Mouse (Mus musculus): ENCODE data around the gene Maip1. TPM values are rescaled to one million over a fixed set of nuclear protein-coding genes. Genes with fewer than 3 reads are reported as not detected.

Gene Maip1
- polyA plus RNA-seq, 1 experiment from 2014 or later = 13.0 TPM

DNA sequence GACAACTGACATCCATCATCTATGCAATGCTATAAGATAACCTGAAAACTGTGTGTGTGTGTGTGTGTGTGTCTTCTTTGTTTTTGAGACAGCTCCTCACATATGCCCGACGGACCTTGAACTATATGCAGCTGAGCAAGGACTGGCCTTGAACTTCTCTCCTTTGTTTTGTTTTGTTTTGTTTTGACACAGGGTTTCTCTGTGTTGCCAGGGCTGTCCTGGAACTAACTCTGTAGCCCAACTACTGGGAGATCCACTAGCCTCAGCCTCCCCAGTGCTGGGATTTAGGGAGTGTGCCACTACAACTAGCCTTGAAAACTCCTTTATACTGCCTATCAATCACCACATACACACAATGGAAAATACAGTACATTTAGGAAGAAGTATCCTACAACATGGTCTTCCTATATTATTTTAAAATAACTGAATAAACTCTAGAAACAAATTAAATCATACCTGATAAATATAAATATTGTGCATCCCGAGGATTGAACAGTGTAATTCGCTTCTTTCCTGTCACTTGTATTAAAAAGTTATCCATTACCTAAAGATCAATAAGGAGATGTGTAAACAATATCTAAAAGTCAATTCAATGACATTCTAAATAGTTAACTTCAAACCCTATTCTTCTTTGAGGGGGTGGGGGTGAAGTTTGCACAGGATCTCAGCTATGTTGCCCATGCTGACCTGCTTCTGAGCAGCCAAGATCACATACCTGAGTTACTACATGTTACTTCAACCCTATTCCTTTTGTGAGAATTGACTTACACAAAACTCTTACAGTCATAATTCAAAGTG is 14.9 kb upstream of the Maip1 start:
- TF ChIP-seq EP300 (optimal IDR thresholded peaks at IDR 0.05) (no peak), CTCF (IDR thresholded peaks at IDR 0.05; ENCODE audit: low read depth) (no peak)
- H3K9ac ChIP-seq (ENCODE audit: low read length) = no peak overlapping the region
- DNase-seq (ENCODE audit: low spot score) = no peak
- ATAC-seq (ENCODE audit: low FRiP score, low TSS enrichment) = no peak
- no peak overlapping the region for H3K4me3 ChIP-seq (ENCODE audit: low read depth, low read length)
- H3K4me2 ChIP-seq (replicated peaks; ENCODE audit: low read depth) = no peak overlapping the region
- H3K27ac ChIP-seq (replicated peaks) = no peak overlapping the region
- H3K27me3 ChIP-seq (ENCODE audit: control insufficient read depth, insufficient read depth, low read length) = no peaks in the 10 kb centered on the region
- H3K36me3 ChIP-seq (ENCODE audit: control insufficient read depth, insufficient read depth, low read length) = peaks cover 4% of the 10 kb centered on the region
- no peaks in the 10 kb centered on the region for H3K4me1 ChIP-seq (replicated peaks; ENCODE audit: control insufficient read depth, insufficient read depth)
- 83% methylated on average over 4 of the region's 4 CpGs for WGBS
- no peaks in the 10 kb centered on the region for H3K9me3 ChIP-seq (ENCODE audit: control insufficient read depth, low read length)

DNA sequence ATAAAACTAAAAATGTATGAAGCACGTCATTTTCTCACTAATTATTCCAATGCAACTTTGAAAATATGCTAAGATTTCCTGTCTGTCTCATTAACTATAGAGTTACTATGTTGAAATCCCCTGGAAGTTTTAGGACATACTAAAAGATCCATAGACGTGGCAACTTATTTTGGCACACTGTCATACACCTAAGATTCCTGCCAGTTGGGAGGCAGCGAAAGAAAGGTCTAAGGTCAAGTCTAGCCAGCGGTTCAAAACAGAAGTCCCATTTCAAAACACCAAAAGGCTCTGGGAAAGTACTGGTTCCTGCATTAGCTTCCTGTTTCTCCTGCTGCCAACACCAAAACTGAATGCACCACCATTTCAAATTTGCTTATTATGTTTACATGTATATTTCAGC is 13.7 kb upstream of the Maip1 start:
- TF ChIP-seq EP300 (optimal IDR thresholded peaks at IDR 0.05) (no peak), CTCF (IDR thresholded peaks at IDR 0.05; ENCODE audit: low read depth) (no peak)
- Histone ChIP-seq H3K4me1 (replicated peaks; ENCODE audit: control insufficient read depth, insufficient read depth) (no peaks in the 10 kb centered on the region), H3K9me3 (ENCODE audit: control insufficient read depth, low read length) (no peaks in the 10 kb centered on the region), H3K27ac (replicated peaks) (no peak overlapping the region), H3K9ac (ENCODE audit: low read length) (no peak overlapping the region), H3K4me3 (ENCODE audit: low read depth, low read length) (no peak overlapping the region), H3K36me3 (ENCODE audit: control insufficient read depth, insufficient read depth, low read length) (peaks cover 6% of the 10 kb centered on the region), H3K4me2 (replicated peaks; ENCODE audit: low read depth) (no peak overlapping the region), H3K27me3 (ENCODE audit: control insufficient read depth, insufficient read depth, low read length) (no peaks in the 10 kb centered on the region)
- 74% methylated on average over 4 of the region's 4 CpGs for WGBS
- ATAC-seq (ENCODE audit: low FRiP score, low TSS enrichment) (no peak), DNase-seq (ENCODE audit: low spot score) (no peak)

DNA sequence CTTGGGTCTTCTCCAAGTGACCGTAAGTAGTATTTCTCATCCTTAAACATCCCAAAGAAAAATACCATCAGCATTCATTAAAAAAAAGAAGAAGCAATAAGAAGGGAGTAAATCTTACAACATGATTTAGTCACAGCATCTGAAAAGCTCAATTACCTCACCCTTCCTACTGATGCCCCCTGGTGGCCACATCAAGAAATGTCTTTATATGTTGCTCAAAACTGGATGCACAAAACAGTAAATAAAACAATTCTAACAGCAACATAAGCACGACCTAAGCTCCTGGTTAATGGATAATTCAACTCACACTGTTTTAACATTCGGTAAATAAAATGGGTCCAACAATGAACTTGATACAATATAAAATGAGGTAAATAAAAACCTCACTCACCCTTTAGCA is 12.1 kb upstream of the Maip1 start:
- Histone ChIP-seq H3K36me3 (ENCODE audit: control insufficient read depth, insufficient read depth, low read length) (peaks cover 12% of the 10 kb centered on the region), H3K27ac (replicated peaks) (no peak overlapping the region), H3K27me3 (ENCODE audit: control insufficient read depth, insufficient read depth, low read length) (no peaks in the 10 kb centered on the region), H3K4me1 (replicated peaks; ENCODE audit: control insufficient read depth, insufficient read depth) (no peaks in the 10 kb centered on the region), H3K4me2 (replicated peaks; ENCODE audit: low read depth) (no peak overlapping the region), H3K9me3 (ENCODE audit: control insufficient read depth, low read length) (no peaks in the 10 kb centered on the region), H3K9ac (ENCODE audit: low read length) (no peak overlapping the region), H3K4me3 (ENCODE audit: low read depth, low read length) (no peak overlapping the region)
- no peak for ATAC-seq (ENCODE audit: low FRiP score, low TSS enrichment)
- WGBS = 65% methylated on average over 3 of the region's 3 CpGs
- TF ChIP-seq EP300 (optimal IDR thresholded peaks at IDR 0.05) = no peak
- peak; percentile 85 for TF ChIP-seq CTCF (IDR thresholded peaks at IDR 0.05; ENCODE audit: low read depth)
- DNase-seq (ENCODE audit: low spot score) = peak; percentile 51

DNA sequence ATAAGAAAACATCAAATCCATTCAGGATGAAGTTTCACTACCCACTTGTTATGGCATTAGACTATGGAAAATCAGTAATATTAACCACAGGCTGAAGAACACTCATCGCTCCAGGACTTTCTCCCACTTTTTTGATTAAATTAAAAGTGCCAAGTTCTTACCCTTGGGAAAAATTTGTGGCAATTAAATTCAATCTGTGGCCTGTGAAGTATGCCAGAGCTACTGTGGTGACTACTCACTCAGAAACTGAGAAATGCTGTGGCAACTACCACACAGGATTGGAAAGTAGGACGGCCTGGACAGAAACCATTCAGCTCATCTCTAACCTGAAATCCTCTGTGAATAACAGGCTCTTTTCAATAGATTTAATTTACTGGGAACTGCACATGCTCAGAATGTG is 5.8 kb upstream of the Maip1 start:
- H3K27ac ChIP-seq (replicated peaks) = no peak overlapping the region
- 91% methylated on average over 2 of the region's 2 CpGs for WGBS
- ATAC-seq (ENCODE audit: low FRiP score, low TSS enrichment) = no peak

DNA sequence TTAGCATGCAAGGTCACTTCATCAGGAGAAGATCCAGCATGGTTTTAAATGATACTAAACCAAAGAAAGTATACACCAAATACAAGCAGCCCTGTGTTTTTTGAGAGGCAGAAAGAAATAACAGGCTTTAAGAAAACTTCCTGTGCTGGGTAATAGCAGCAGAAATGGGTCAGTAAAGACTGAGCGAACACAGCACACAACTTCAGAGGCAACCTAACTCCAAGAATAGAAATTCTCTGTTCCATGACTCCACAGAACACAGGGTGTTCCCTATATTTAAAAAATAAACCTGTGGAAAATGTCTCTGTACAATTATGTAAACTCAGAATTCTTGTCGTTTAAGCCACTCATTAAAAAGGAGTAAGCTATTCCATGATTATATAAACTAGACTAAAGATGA is 5.3 kb upstream of the Maip1 start:
- no peaks in the 10 kb centered on the region for H3K27me3 ChIP-seq (ENCODE audit: control insufficient read depth, insufficient read depth, low read length)
- no peak for ATAC-seq (ENCODE audit: low FRiP score, low TSS enrichment)
- no peaks in the 10 kb centered on the region for H3K4me1 ChIP-seq (replicated peaks; ENCODE audit: control insufficient read depth, insufficient read depth)
- no peak for DNase-seq (ENCODE audit: low spot score)
- H3K9me3 ChIP-seq (ENCODE audit: control insufficient read depth, low read length) = no peaks in the 10 kb centered on the region
- H3K36me3 ChIP-seq (ENCODE audit: control insufficient read depth, insufficient read depth, low read length) = peaks cover 10% of the 10 kb centered on the region
- 81% methylated on average over 2 of the region's 2 CpGs for WGBS
- H3K4me2 ChIP-seq (replicated peaks; ENCODE audit: low read depth) = no peak overlapping the region
- TF ChIP-seq EP300 (optimal IDR thresholded peaks at IDR 0.05) (no peak), CTCF (IDR thresholded peaks at IDR 0.05; ENCODE audit: low read depth) (no peak)
- H3K4me3 ChIP-seq (ENCODE audit: low read depth, low read length) = no peak overlapping the region
- no peak overlapping the region for H3K9ac ChIP-seq (ENCODE audit: low read length)
- H3K27ac ChIP-seq (replicated peaks) = no peak overlapping the region

More for the DNA sequence above, 5.8 kb upstream of the Maip1 start:
- H3K36me3 ChIP-seq (ENCODE audit: control insufficient read depth, insufficient read depth, low read length) = peaks cover 10% of the 10 kb centered on the region
- no peaks in the 10 kb centered on the region for H3K4me1 ChIP-seq (replicated peaks; ENCODE audit: control insufficient read depth, insufficient read depth)
- no peak overlapping the region for H3K4me3 ChIP-seq (ENCODE audit: low read depth, low read length)
- H3K9ac ChIP-seq (ENCODE audit: low read length) = no peak overlapping the region
- H3K9me3 ChIP-seq (ENCODE audit: control insufficient read depth, low read length) = no peaks in the 10 kb centered on the region
- H3K27me3 ChIP-seq (ENCODE audit: control insufficient read depth, insufficient read depth, low read length) = no peaks in the 10 kb centered on the region
- TF ChIP-seq CTCF (IDR thresholded peaks at IDR 0.05; ENCODE audit: low read depth) (no peak), EP300 (optimal IDR thresholded peaks at IDR 0.05) (no peak)
- no peak for DNase-seq (ENCODE audit: low spot score)
- no peak overlapping the region for H3K4me2 ChIP-seq (replicated peaks; ENCODE audit: low read depth)

DNA sequence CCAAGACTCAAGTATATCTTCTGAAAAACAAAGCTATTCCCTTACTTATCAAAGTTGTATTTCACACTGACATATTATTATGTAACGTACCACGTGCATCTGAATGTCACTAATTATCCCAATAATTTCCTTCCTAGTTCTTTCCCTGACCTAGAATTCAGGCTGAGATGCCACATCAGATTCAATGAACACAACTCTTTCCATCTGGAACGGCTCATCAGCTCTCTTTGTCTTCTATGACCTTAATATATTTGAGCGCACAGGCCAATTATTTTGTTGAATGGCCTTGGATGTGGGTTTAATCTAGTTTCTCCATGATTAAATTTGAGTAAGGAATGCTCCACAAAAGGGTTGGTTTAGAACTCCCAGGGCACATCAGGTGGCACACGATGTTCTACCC is 4.0 kb upstream of the Maip1 start:
- DNase-seq (ENCODE audit: low spot score) (no peak), ATAC-seq (ENCODE audit: low FRiP score, low TSS enrichment) (no peak)
- Histone ChIP-seq H3K27me3 (ENCODE audit: control insufficient read depth, insufficient read depth, low read length) (no peaks in the 10 kb centered on the region), H3K4me3 (ENCODE audit: low read depth, low read length) (no peak overlapping the region), H3K9ac (ENCODE audit: low read length) (no peak overlapping the region), H3K9me3 (ENCODE audit: control insufficient read depth, low read length) (no peaks in the 10 kb centered on the region), H3K4me1 (replicated peaks; ENCODE audit: control insufficient read depth, insufficient read depth) (no peaks in the 10 kb centered on the region), H3K27ac (replicated peaks) (no peak overlapping the region), H3K36me3 (ENCODE audit: control insufficient read depth, insufficient read depth, low read length) (peaks cover 5% of the 10 kb centered on the region; the same call in 1 of the 2 replicates), H3K4me2 (replicated peaks; ENCODE audit: low read depth) (no peak overlapping the region)
- TF ChIP-seq CTCF (IDR thresholded peaks at IDR 0.05; ENCODE audit: low read depth) (no peak), EP300 (optimal IDR thresholded peaks at IDR 0.05) (no peak)
- WGBS = 95% methylated on average over 5 of the region's 5 CpGs
